Mouse (Mus musculus): Measurements from ENCODE around the gene Cpvl.

Cpvl gene

GRCm38 (mm10) chr6:53884931-53885330, 93.5 kb downstream of the Cpvl start:
- ATAC-seq (ENCODE audit: low TSS enrichment) = no peak

GRCm38 (mm10) chr6:53884496-53884895, 94.0 kb downstream of the Cpvl start:
- ATAC-seq (ENCODE audit: low TSS enrichment) = no peak

- ATAC-seq (ENCODE audit: low TSS enrichment) = no peak
These were observed 95.1 kb downstream of the Cpvl start for GRCm38 (mm10) chr6:53883405-53883804.

GRCm38 (mm10) chr6:53881623-53882022, 96.8 kb downstream of the Cpvl start:
- no peak for ATAC-seq (ENCODE audit: low TSS enrichment)

- 0 out of 2 replicates have a peak, but pooled peaks have one; percentile 11 for ATAC-seq (ENCODE audit: low TSS enrichment)
These were observed 97.2 kb downstream of the Cpvl start for GRCm38 (mm10) chr6:53881235-53881606.

- peak; percentile 83 for ATAC-seq (ENCODE audit: low TSS enrichment)
These were observed 97.8 kb downstream of the Cpvl start for GRCm38 (mm10) chr6:53880530-53881234.

- ATAC-seq (ENCODE audit: low TSS enrichment) = no peak
These were observed 98.9 kb downstream of the Cpvl start for GRCm38 (mm10) chr6:53879567-53879966.

GRCm38 (mm10) chr6:53874881-53875429, 103.5 kb downstream of the Cpvl start:
- ATAC-seq (ENCODE audit: low TSS enrichment) = no peak

GRCm38 (mm10) chr6:53871903-53872302, 106.6 kb downstream of the Cpvl start:
- 0 out of 2 replicates have a peak, but pooled peaks have one; percentile 4 for ATAC-seq (ENCODE audit: low TSS enrichment)

- ATAC-seq (ENCODE audit: low TSS enrichment) = no peak
These were observed 115.5 kb downstream of the Cpvl start for GRCm38 (mm10) chr6:53863011-53863410.

- no peak for ATAC-seq (ENCODE audit: low TSS enrichment)
These were observed 119.4 kb downstream of the Cpvl start for GRCm38 (mm10) chr6:53859106-53859505.

GRCm38 (mm10) chr6:53857822-53858221, 120.6 kb downstream of the Cpvl start:
- no peak for ATAC-seq (ENCODE audit: low TSS enrichment)

- no peak for ATAC-seq (ENCODE audit: low TSS enrichment)
These were observed 121.7 kb downstream of the Cpvl start for GRCm38 (mm10) chr6:53856775-53857174.

- peak; percentile 23; the same call in 1 of the 2 replicates for ATAC-seq (ENCODE audit: low TSS enrichment)
These were observed 123.3 kb downstream of the Cpvl start for GRCm38 (mm10) chr6:53854971-53855856.

GRCm38 (mm10) chr6:53854226-53854625, 124.2 kb downstream of the Cpvl start:
- ATAC-seq (ENCODE audit: low TSS enrichment) = no peak

- ATAC-seq (ENCODE audit: low TSS enrichment) = no peak
These were observed 124.9 kb downstream of the Cpvl start for GRCm38 (mm10) chr6:53853546-53853945.

GRCm38 (mm10) chr6:53844626-53845025, 133.8 kb downstream of the Cpvl start:
- no peak for ATAC-seq (ENCODE audit: low TSS enrichment)

- 0 out of 2 replicates have a peak, but pooled peaks have one; percentile 51 for ATAC-seq (ENCODE audit: low TSS enrichment)
These were observed 153.3 kb downstream of the Cpvl start for GRCm38 (mm10) chr6:53825213-53825612.

Data from frontal cortex, adult (tissue).